19 mouse cellular contexts compared by ENCODE assay signal in genomic region chr6:144444367-144444766, GRCm38 (mm10).
"Had no signal": no experiment of that assay in that cellular context is flagged by ENCODE, and none has a peak within 500 bp of the region (broad histone marks: within the 10 kb centered on the region; RNA-seq: fewer than 3 reads in every experiment).

No protein-coding gene starts in this region.

- H3K27me3 ChIP-seq: liver, embryonic 13.5 days; megakaryocyte, embryonic 14.5 days; midbrain, embryonic 13.5 days; neural tube, embryonic 12.5 days; neural tube, embryonic 15.5 days; stomach, embryonic 15.5 days had no signal

- H3K27ac ChIP-seq: kidney, postnatal 0 days; layer of hippocampus, adult 2 months; liver, embryonic 13.5 days; macrophage; midbrain, embryonic 10.5 days; midbrain, embryonic 13.5 days; neural tube, embryonic 12.5 days; neural tube, embryonic 15.5 days; stomach, embryonic 15.5 days had no signal

- H3K4me3 ChIP-seq: layer of hippocampus, adult 2 months; liver, embryonic 13.5 days; megakaryocyte, embryonic 14.5 days; midbrain, embryonic 10.5 days; midbrain, embryonic 13.5 days; myocyte; neural tube, embryonic 12.5 days; neural tube, embryonic 15.5 days; stomach, embryonic 15.5 days had no signal

- DNase-seq: kidney, adult 18-20 months; kidney, postnatal 25 days; layer of hippocampus, adult 9-11 months; liver, embryonic 13.5 days; lung, adult 2 months; retina, postnatal 1 day; right cerebral cortex, postnatal 25 days; spleen, adult 18-20 months; thymus, postnatal 25 days had no signal

- H3K4me1 ChIP-seq: liver, embryonic 13.5 days; megakaryocyte, embryonic 14.5 days; stomach, embryonic 15.5 days had no signal

- H3K36me3 ChIP-seq: liver, embryonic 13.5 days; midbrain, embryonic 10.5 days; midbrain, embryonic 13.5 days; neural tube, embryonic 12.5 days; neural tube, embryonic 15.5 days; stomach, embryonic 15.5 days had no signal

- H3K9ac ChIP-seq: liver, embryonic 13.5 days; midbrain, embryonic 13.5 days; neural tube, embryonic 12.5 days; neural tube, embryonic 15.5 days; stomach, embryonic 15.5 days had no signal

- H3K9me3 ChIP-seq: liver, embryonic 13.5 days; megakaryocyte, embryonic 14.5 days; midbrain, embryonic 10.5 days; midbrain, embryonic 13.5 days; neural tube, embryonic 12.5 days; neural tube, embryonic 15.5 days; stomach, embryonic 15.5 days had no signal
